Mouse (Mus musculus): ENCODE measurements at regions not wholly inside any gene's neighbourhood (a gene's known extent, or its start where the extent isn't known, plus 50 kb on each side); places are given as distances from the start of the nearest gene placed in this dataset.

- Histone ChIP-seq H3K4me1 (peaks cover 10% of the 10 kb centered on the region), H3K36me3 (replicated peaks) (no peaks in the 10 kb centered on the region), H3K9me3 (no peaks in the 10 kb centered on the region), H3K4me3 (no peak overlapping the region), H3K27ac (no peak overlapping the region), H3K27me3 (ENCODE audit: poor library complexity, severe bottlenecking) (peaks cover 14% of the 10 kb centered on the region)
- no peak for DNase-seq (ENCODE audit: extremely low spot score, low spot score)
- WGBS = 97% methylated on average over 9 of the region's 9 CpGs
Measured at GRCm38 (mm10) chr14:103938201-103938600, 94.0 kb upstream of the Ednrb start.

DNA sequence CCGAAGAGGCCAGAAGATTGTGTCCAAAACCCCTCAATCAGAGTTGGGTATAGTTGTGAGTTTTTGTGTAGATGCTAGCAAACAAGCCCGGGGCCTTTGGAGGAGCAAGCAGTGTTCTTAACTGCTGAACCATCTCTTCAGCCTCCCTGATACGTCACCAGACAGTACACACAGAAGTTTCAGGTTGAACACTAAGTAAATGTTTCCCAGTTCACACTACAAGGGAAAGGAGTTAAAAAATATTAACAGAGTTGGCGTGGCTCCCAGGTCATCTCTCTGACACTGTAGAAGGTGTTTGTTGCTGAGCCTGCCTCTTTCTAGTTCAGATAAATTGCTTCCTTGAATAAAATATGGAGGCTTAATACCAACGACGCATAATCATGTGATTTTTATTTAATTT, 93.5 kb upstream of the Ednrb start:
- WGBS = 90% methylated on average over 6 of the region's 6 CpGs
- no peak for DNase-seq (ENCODE audit: extremely low spot score, low spot score)
- peaks cover 10% of the 10 kb centered on the region for H3K4me1 ChIP-seq
- no peaks in the 10 kb centered on the region for H3K36me3 ChIP-seq (replicated peaks)
- H3K27me3 ChIP-seq (ENCODE audit: poor library complexity, severe bottlenecking) = peaks cover 12% of the 10 kb centered on the region
- H3K4me3 ChIP-seq = no peak overlapping the region
- no peaks in the 10 kb centered on the region for H3K9me3 ChIP-seq
- no peak overlapping the region for H3K27ac ChIP-seq

GRCm38 (mm10) chr14:103933813-103934212, 89.6 kb upstream of the Ednrb start:
- H3K36me3 ChIP-seq (replicated peaks) = no peaks in the 10 kb centered on the region
- DNase-seq (ENCODE audit: extremely low spot score, low spot score) = no peak
- no peak overlapping the region for H3K4me3 ChIP-seq
- no peaks in the 10 kb centered on the region for H3K9me3 ChIP-seq
- 91% methylated on average over 3 of the region's 3 CpGs for WGBS
- peaks cover 4% of the 10 kb centered on the region for H3K27me3 ChIP-seq (ENCODE audit: poor library complexity, severe bottlenecking)
- H3K27ac ChIP-seq = no peak overlapping the region
- H3K4me1 ChIP-seq = no peaks in the 10 kb centered on the region

GRCm38 (mm10) chr14:103932170-103932569, 88.0 kb upstream of the Ednrb start:
- 87% methylated on average over 7 of the region's 7 CpGs for WGBS
- DNase-seq (ENCODE audit: extremely low spot score, low spot score) = no peak
- H3K4me1 ChIP-seq = no peaks in the 10 kb centered on the region
- H3K27me3 ChIP-seq (ENCODE audit: poor library complexity, severe bottlenecking) = no peaks in the 10 kb centered on the region
- no peaks in the 10 kb centered on the region for H3K9me3 ChIP-seq
- no peaks in the 10 kb centered on the region for H3K36me3 ChIP-seq (replicated peaks)
- no peak overlapping the region for H3K4me3 ChIP-seq
- H3K27ac ChIP-seq = no peak overlapping the region

- H3K4me3 ChIP-seq = no peak overlapping the region
- no peaks in the 10 kb centered on the region for H3K4me1 ChIP-seq
- no peaks in the 10 kb centered on the region for H3K27me3 ChIP-seq (ENCODE audit: poor library complexity, severe bottlenecking)
- WGBS = 93% methylated on average over 11 of the region's 11 CpGs
- no peaks in the 10 kb centered on the region for H3K9me3 ChIP-seq
- H3K27ac ChIP-seq = no peak overlapping the region
- DNase-seq (ENCODE audit: extremely low spot score, low spot score) = no peak
- H3K36me3 ChIP-seq (replicated peaks) = no peaks in the 10 kb centered on the region
Measured at GRCm38 (mm10) chr14:103929734-103930364, 85.6 kb upstream of the Ednrb start.

DNA sequence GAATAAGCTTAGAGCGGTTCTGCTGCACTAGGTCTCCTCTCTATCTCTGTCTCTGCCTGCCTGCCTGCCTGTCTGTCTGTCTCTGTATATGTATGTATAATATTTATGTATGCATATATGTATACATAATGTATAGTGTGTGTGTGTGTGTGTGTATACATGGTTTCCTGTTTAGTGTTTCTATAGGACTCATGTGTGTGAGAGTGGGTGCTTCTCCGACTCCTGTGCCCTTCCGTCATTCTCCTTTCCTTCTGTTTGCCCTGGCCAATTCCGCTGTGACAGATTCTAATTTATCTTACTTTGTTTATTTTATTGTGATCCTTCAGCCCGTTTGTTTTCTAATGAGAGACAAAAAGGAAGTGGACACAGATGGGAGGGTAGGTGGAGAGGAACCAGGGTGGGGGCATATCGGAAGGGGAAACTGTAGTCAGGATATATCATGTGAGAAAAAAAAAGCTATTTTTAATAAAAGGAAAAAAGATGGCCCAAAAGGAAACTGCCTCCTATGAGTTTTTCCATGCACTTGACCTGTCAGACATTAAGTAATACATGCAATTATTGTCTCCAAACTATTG, 85.0 kb upstream of the Ednrb start:
- WGBS = 92% methylated on average over 6 of the region's 6 CpGs
- H3K27ac ChIP-seq = no peak overlapping the region
- no peaks in the 10 kb centered on the region for H3K4me1 ChIP-seq
- no peak for DNase-seq (ENCODE audit: extremely low spot score, low spot score)
- no peak overlapping the region for H3K4me3 ChIP-seq
- no peaks in the 10 kb centered on the region for H3K27me3 ChIP-seq (ENCODE audit: poor library complexity, severe bottlenecking)
- no peaks in the 10 kb centered on the region for H3K9me3 ChIP-seq
- H3K36me3 ChIP-seq (replicated peaks) = no peaks in the 10 kb centered on the region

- Histone ChIP-seq H3K36me3 (replicated peaks) (no peaks in the 10 kb centered on the region), H3K27me3 (ENCODE audit: poor library complexity, severe bottlenecking) (no peaks in the 10 kb centered on the region), H3K4me1 (peaks cover 2% of the 10 kb centered on the region), H3K9me3 (no peaks in the 10 kb centered on the region), H3K4me3 (no peak overlapping the region), H3K27ac (no peak overlapping the region)
- no peak for DNase-seq (ENCODE audit: extremely low spot score, low spot score)
- WGBS = 82% methylated on average over 5 of the region's 5 CpGs
Measured at GRCm38 (mm10) chr14:103920169-103920568, 76.0 kb upstream of the Ednrb start.

DNA sequence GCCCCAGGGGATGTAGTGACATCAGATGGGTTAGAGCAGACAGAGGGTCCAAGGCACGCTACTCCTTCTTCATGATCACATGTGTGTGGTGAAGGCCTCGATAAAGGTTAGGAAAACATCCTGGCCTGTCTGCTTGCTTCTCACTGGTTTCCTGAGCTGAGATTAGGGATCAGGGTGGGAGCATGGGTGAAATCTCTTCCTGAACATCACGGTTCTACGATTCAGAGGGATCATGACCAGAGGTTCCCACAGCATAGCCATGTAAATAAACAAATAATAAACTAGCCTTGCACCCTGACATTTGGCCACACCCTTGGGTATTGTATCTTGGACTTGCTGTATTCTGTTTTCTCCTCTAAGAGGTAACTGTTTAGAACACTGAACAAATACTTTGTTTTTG, 75.2 kb upstream of the Ednrb start:
- no peak for DNase-seq (ENCODE audit: extremely low spot score, low spot score)
- Histone ChIP-seq H3K9me3 (no peaks in the 10 kb centered on the region), H3K4me3 (no peak overlapping the region), H3K4me1 (peaks cover 5% of the 10 kb centered on the region), H3K27ac (no peak overlapping the region), H3K27me3 (ENCODE audit: poor library complexity, severe bottlenecking) (no peaks in the 10 kb centered on the region), H3K36me3 (replicated peaks) (no peaks in the 10 kb centered on the region)
- 79% methylated on average over 4 of the region's 4 CpGs for whole genome bisulfite sequencing

GRCm38 (mm10) chr14:103913453-103913852, 69.3 kb upstream of the Ednrb start:
- DNase-seq (ENCODE audit: extremely low spot score, low spot score) = no peak

DNA sequence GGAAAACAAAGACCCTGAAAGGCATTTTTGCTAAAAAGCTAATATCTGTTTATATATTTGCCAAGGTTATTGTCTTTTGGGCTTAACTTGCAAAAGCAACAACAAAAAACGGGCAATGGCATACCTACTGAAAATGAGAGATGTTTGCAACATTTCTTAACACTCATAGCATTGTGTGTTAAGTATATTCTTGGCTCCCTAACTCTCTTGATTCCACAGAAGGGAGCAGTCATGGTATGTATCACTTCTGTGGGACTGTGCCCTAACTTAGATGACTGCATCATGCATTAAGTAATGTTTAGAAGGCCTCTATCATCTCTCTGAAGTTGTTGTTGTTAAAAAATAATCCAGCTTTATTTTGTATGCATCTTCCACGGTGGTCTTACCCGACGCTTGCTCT, 67.5 kb upstream of the Ednrb start:
- Histone ChIP-seq H3K4me1 (peaks cover 5% of the 10 kb centered on the region), H3K27me3 (ENCODE audit: poor library complexity, severe bottlenecking) (no peaks in the 10 kb centered on the region), H3K9me3 (no peaks in the 10 kb centered on the region), H3K4me3 (no peak overlapping the region), H3K27ac (no peak overlapping the region), H3K36me3 (replicated peaks) (no peaks in the 10 kb centered on the region)
- DNase-seq (ENCODE audit: extremely low spot score, low spot score) = no peak
- WGBS = 87% methylated on average over 4 of the region's 4 CpGs

More at GRCm38 (mm10) chr14:103913453-103913852, 69.3 kb upstream of the Ednrb start:
- Histone ChIP-seq H3K4me1 (peaks cover 5% of the 10 kb centered on the region), H3K27ac (no peak overlapping the region), H3K27me3 (ENCODE audit: poor library complexity, severe bottlenecking) (no peaks in the 10 kb centered on the region), H3K36me3 (replicated peaks) (no peaks in the 10 kb centered on the region), H3K4me3 (no peak overlapping the region), H3K9me3 (no peaks in the 10 kb centered on the region)
- WGBS = 92% methylated on average over 4 of the region's 4 CpGs

DNA sequence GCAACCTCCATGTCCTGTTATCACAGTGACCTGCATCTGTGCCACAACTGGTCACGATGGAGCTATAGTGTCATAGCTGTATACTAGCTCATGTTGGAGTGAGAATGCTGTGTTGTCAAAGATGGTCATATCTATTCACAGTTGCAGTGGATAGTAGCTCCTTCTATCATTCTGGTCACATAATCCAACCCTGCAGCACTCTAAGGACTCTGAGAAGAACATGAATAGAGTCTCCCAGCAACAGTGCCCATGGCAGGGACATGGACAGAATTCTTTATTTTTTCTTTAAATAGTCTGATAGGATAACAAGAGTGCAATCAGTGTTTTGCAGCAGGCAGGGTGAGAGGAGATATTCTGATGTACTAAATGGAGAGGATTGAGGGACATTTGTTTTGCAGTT, 67.1 kb upstream of the Ednrb start:
- Histone ChIP-seq H3K4me1 (peaks cover 5% of the 10 kb centered on the region), H3K4me3 (no peak overlapping the region), H3K27me3 (ENCODE audit: poor library complexity, severe bottlenecking) (no peaks in the 10 kb centered on the region), H3K36me3 (replicated peaks) (no peaks in the 10 kb centered on the region), H3K9me3 (no peaks in the 10 kb centered on the region), H3K27ac (no peak overlapping the region)
- 94% methylated on average over 1 of the region's 1 CpGs for WGBS
- no peak for DNase-seq (ENCODE audit: extremely low spot score, low spot score)

- no peak overlapping the region for H3K27ac ChIP-seq
- 35% methylated on average over 2 of the region's 2 CpGs for WGBS
- H3K9me3 ChIP-seq = no peaks in the 10 kb centered on the region
- no peak for DNase-seq (ENCODE audit: extremely low spot score, low spot score)
- no peaks in the 10 kb centered on the region for H3K4me1 ChIP-seq
- no peaks in the 10 kb centered on the region for H3K36me3 ChIP-seq (replicated peaks)
- H3K4me3 ChIP-seq = no peak overlapping the region
- no peaks in the 10 kb centered on the region for H3K27me3 ChIP-seq (ENCODE audit: poor library complexity, severe bottlenecking)
Measured at GRCm38 (mm10) chr14:103906417-103907070, 62.3 kb upstream of the Ednrb start.

- H3K4me1 ChIP-seq = peaks cover 32% of the 10 kb centered on the region
- no peak for DNase-seq (ENCODE audit: extremely low spot score, low spot score)
- H3K36me3 ChIP-seq (replicated peaks) = no peaks in the 10 kb centered on the region
- no peak overlapping the region for H3K4me3 ChIP-seq
- H3K27ac ChIP-seq = peak overlapping the region; percentile 75
- H3K9me3 ChIP-seq = no peaks in the 10 kb centered on the region
- H3K27me3 ChIP-seq (ENCODE audit: poor library complexity, severe bottlenecking) = no peaks in the 10 kb centered on the region
- 74% methylated on average over 2 of the region's 2 CpGs for WGBS
Measured at GRCm38 (mm10) chr14:103900817-103901216, 56.6 kb upstream of the Ednrb start.
